Mouse (Mus musculus) embryo, embryonic 10.5 days (tissue): ENCODE measurements at regions not wholly inside any gene's neighbourhood (a gene's known extent, or its start where the extent isn't known, plus 50 kb on each side); places are given as distances from the start of the nearest gene placed in this dataset.

ENCODE experiments used
- DNase-seq: peaks from one replicate; pipeline ENCODE4 v3.0.0-alpha.2; 2015; ENCODE audit warnings: low spot score

GRCm38 (mm10) chr1:57470356-57470755, 63.5 kb upstream of the Tyw5 start:
- no peak for DNase-seq

- DNase-seq, result no peak
Observed at GRCm38 (mm10) chr1:57472235-57472634, 65.3 kb upstream of the Tyw5 start.

- no peak for DNase-seq
Observed at GRCm38 (mm10) chr1:57477725-57478124, 70.8 kb upstream of the Tyw5 start.

- peak; percentile 29 for DNase-seq
Observed at GRCm38 (mm10) chr1:57478151-57478550, 71.2 kb upstream of the Tyw5 start.

GRCm38 (mm10) chr1:57478800-57479199, 71.9 kb upstream of the Tyw5 start:
- no peak for DNase-seq

- no peak for DNase-seq
Observed at GRCm38 (mm10) chr1:57479566-57479965, 72.7 kb upstream of the Tyw5 start.

GRCm38 (mm10) chr1:57489176-57489575, 82.3 kb upstream of the Tyw5 start:
- no peak for DNase-seq

- DNase-seq, result no peak
Observed at GRCm38 (mm10) chr1:57489588-57489987, 82.7 kb upstream of the Tyw5 start.

GRCm38 (mm10) chr1:57490021-57490420, 83.1 kb upstream of the Tyw5 start:
- DNase-seq, result no peak

- no peak for DNase-seq
Observed at GRCm38 (mm10) chr1:57492696-57493095, 85.8 kb upstream of the Tyw5 start.

- DNase-seq, result no peak
Observed at GRCm38 (mm10) chr1:57497489-57498037, 90.7 kb upstream of the Tyw5 start.

- no peak for DNase-seq
Observed at GRCm38 (mm10) chr1:57510359-57511120, 103.6 kb upstream of the Tyw5 start.

- DNase-seq, result no peak
Observed at GRCm38 (mm10) chr1:57511902-57512301, 105.0 kb upstream of the Tyw5 start.

- DNase-seq, result no peak
Observed at GRCm38 (mm10) chr1:57512516-57512915, 105.6 kb upstream of the Tyw5 start.

- DNase-seq, result no peak
Observed at GRCm38 (mm10) chr1:57525965-57526364, 119.1 kb upstream of the Tyw5 start.

- DNase-seq, result peak; percentile 48
Observed at GRCm38 (mm10) chr1:57528703-57529102, 121.8 kb upstream of the Tyw5 start.

- no peak for DNase-seq
Observed at GRCm38 (mm10) chr1:57529320-57529719, 122.4 kb upstream of the Tyw5 start.

- DNase-seq, result no peak
Observed at GRCm38 (mm10) chr1:57537369-57537768, 130.5 kb upstream of the Tyw5 start.

GRCm38 (mm10) chr1:57544684-57545083, 137.8 kb upstream of the Tyw5 start:
- no peak for DNase-seq

- DNase-seq, result no peak
Observed at GRCm38 (mm10) chr1:57545792-57546685, 139.1 kb upstream of the Tyw5 start.

- no peak for DNase-seq
Observed at GRCm38 (mm10) chr1:57561517-57561916, 154.6 kb upstream of the Tyw5 start.

GRCm38 (mm10) chr1:57564676-57565075, 157.8 kb upstream of the Tyw5 start:
- DNase-seq, result no peak

GRCm38 (mm10) chr1:57572097-57572496, 165.2 kb upstream of the Tyw5 start:
- DNase-seq, result no peak
